In genomic region chr15:95822099-95822498, GRCm38 (mm10) we compare ENCODE assay signal across 26 mouse cellular contexts. TPM values are rescaled to one million over a fixed set of nuclear protein-coding genes. Genes with fewer than 3 reads are reported as not detected.
DNase-seq lines count a peak whose midpoint lies in the region; ATAC-seq and TF ChIP-seq lines count a peak whose summit lies in the region.
"Had no signal": no experiment of that assay in that cellular context is flagged by ENCODE, and none has a peak within 500 bp of the region (broad histone marks: within the 10 kb centered on the region; RNA-seq: fewer than 3 reads in every experiment).

No protein-coding gene starts in this region.

- TF ChIP-seq EP300 in stomach, postnatal 0 days (optimal IDR thresholded peaks at IDR 0.05), result no peak

- H3K4me3 ChIP-seq in liver, embryonic 13.5 days (replicated peaks), result no peak overlapping the region
- H3K4me3 ChIP-seq in liver, embryonic 15.5 days (replicated peaks), result no peak overlapping the region
- H3K4me3 ChIP-seq in stomach, postnatal 0 days (ENCODE audit: low read depth, low read length), result no peak overlapping the region
- H3K4me3 ChIP-seq: embryonic facial prominence, embryonic 12.5 days; hindbrain, embryonic 13.5 days; kidney, embryonic 15.5 days; limb, embryonic 13.5 days; lung, embryonic 15.5 days; midbrain, embryonic 13.5 days; neural tube, embryonic 12.5 days had no signal

- no peak for TF ChIP-seq CTCF in stomach, postnatal 0 days (IDR thresholded peaks at IDR 0.05; ENCODE audit: low read depth)

- H3K27ac ChIP-seq in liver, embryonic 13.5 days, result no peak overlapping the region
- H3K27ac ChIP-seq in liver, embryonic 15.5 days (replicated peaks), result no peak overlapping the region
- no peak overlapping the region for H3K27ac ChIP-seq in stomach, postnatal 0 days (replicated peaks)
- H3K27ac ChIP-seq: embryonic facial prominence, embryonic 12.5 days; hindbrain, embryonic 13.5 days; limb, embryonic 13.5 days; lung, embryonic 15.5 days; midbrain, embryonic 13.5 days; neural tube, embryonic 12.5 days had no signal

- no peak overlapping the region for H3K4me2 ChIP-seq in liver, embryonic 13.5 days
- H3K4me2 ChIP-seq in liver, embryonic 15.5 days, result no peak overlapping the region
- H3K4me2 ChIP-seq in stomach, postnatal 0 days (replicated peaks; ENCODE audit: low read depth), result no peak overlapping the region
- H3K4me2 ChIP-seq: embryonic facial prominence, embryonic 12.5 days; hindbrain, embryonic 13.5 days; kidney, embryonic 15.5 days; limb, embryonic 13.5 days; lung, embryonic 15.5 days; midbrain, embryonic 13.5 days; neural tube, embryonic 12.5 days had no signal

- H3K9me3 ChIP-seq in liver, embryonic 13.5 days (replicated peaks), result no peaks in the 10 kb centered on the region
- H3K9me3 ChIP-seq in liver, embryonic 15.5 days (replicated peaks), result no peaks in the 10 kb centered on the region
- H3K9me3 ChIP-seq in stomach, postnatal 0 days (ENCODE audit: control insufficient read depth, low read length), result no peaks in the 10 kb centered on the region
- H3K9me3 ChIP-seq: embryonic facial prominence, embryonic 12.5 days; hindbrain, embryonic 13.5 days; kidney, embryonic 15.5 days; limb, embryonic 13.5 days; lung, embryonic 15.5 days; midbrain, embryonic 13.5 days; neural tube, embryonic 12.5 days had no signal

- H3K4me1 ChIP-seq in liver, embryonic 13.5 days (replicated peaks), result peaks cover 5% of the 10 kb centered on the region
- H3K4me1 ChIP-seq in liver, embryonic 15.5 days (replicated peaks), result 0 out of 2 replicates have a peak, but pooled peaks cover 2% of the 10 kb centered on the region
- H3K4me1 ChIP-seq in stomach, postnatal 0 days (replicated peaks; ENCODE audit: control insufficient read depth, insufficient read depth), result no peaks in the 10 kb centered on the region; the same call in 1 of the 2 replicates

- peak; percentile 32; the same call in 1 of the 2 replicates for ATAC-seq in liver, embryonic 13.5 days (ENCODE audit: low read depth)
- ATAC-seq in common myeloid progenitor, adult 5-6 weeks (replicated peaks; ENCODE audit: low read depth, poor library complexity, severe bottlenecking), result peak; percentile 56; the same call in 1 of the 2 replicates
- ATAC-seq in liver, embryonic 15.5 days (ENCODE audit: insufficient read depth), result 0 out of 2 replicates have a peak, but pooled peaks have one; percentile 34
- ATAC-seq in megakaryocyte progenitor cell, adult 5-6 weeks (replicated peaks; ENCODE audit: poor library complexity), result peak; percentile 88
- ATAC-seq in stomach, postnatal 0 days (ENCODE audit: low FRiP score, low TSS enrichment), result no peak
- ATAC-seq: midbrain, embryonic 13.5 days had no signal

- no peak for DNase-seq in liver, embryonic 13.5 days
- no peak for DNase-seq in liver
- no peak for DNase-seq in stomach, postnatal 0 days (ENCODE audit: low spot score)
- no peak for DNase-seq in layer of hippocampus, postnatal 14 days (ENCODE audit: low spot score in 2 of 2)
- DNase-seq: adrenal gland, postnatal 14 days; B cell, adult 2 months; cerebellum, adult 11 months; cerebellum, postnatal 10 days; gastrocnemius, postnatal 36 days; heart, postnatal 10 days; kidney, adult 11 months; kidney, postnatal 36 days; lung, postnatal 4 days; right cerebral cortex, postnatal 14 days; spleen, adult 18-20 months; thymus, postnatal 36 days had no signal

- no peak overlapping the region for H3K9ac ChIP-seq in liver, embryonic 13.5 days
- no peak overlapping the region for H3K9ac ChIP-seq in liver, embryonic 15.5 days
- no peak overlapping the region for H3K9ac ChIP-seq in stomach, postnatal 0 days (ENCODE audit: low read length)
- H3K9ac ChIP-seq: embryonic facial prominence, embryonic 12.5 days; hindbrain, embryonic 13.5 days; kidney, embryonic 15.5 days; limb, embryonic 13.5 days; lung, embryonic 15.5 days; midbrain, embryonic 13.5 days; neural tube, embryonic 12.5 days had no signal

- 30% methylated on average over 9 of the region's 9 CpGs for WGBS in liver, embryonic 13.5 days (ENCODE audit: insufficient replicate concordance)
- 35% methylated on average over 9 of the region's 9 CpGs for WGBS in liver, embryonic 15.5 days (ENCODE audit: insufficient replicate concordance)
- 74% methylated on average over 9 of the region's 9 CpGs for WGBS in stomach, postnatal 0 days

- no peaks in the 10 kb centered on the region for H3K27me3 ChIP-seq in liver, embryonic 13.5 days
- H3K27me3 ChIP-seq in liver, embryonic 15.5 days, result no peaks in the 10 kb centered on the region
- H3K27me3 ChIP-seq in stomach, postnatal 0 days (ENCODE audit: control insufficient read depth, insufficient read depth, low read length), result no peaks in the 10 kb centered on the region
- H3K27me3 ChIP-seq: embryonic facial prominence, embryonic 12.5 days; hindbrain, embryonic 13.5 days; kidney, embryonic 15.5 days; limb, embryonic 13.5 days; lung, embryonic 15.5 days; midbrain, embryonic 13.5 days; neural tube, embryonic 12.5 days had no signal

- peaks cover 5% of the 10 kb centered on the region; the same call in 1 of the 2 replicates for H3K36me3 ChIP-seq in liver, embryonic 13.5 days
- no peaks in the 10 kb centered on the region for H3K36me3 ChIP-seq in liver, embryonic 15.5 days (replicated peaks)
- no peaks in the 10 kb centered on the region; the same call in 1 of the 2 replicates for H3K36me3 ChIP-seq in stomach, postnatal 0 days (ENCODE audit: control insufficient read depth, insufficient read depth, low read length)
- H3K36me3 ChIP-seq: embryonic facial prominence, embryonic 12.5 days; lung, embryonic 15.5 days had no signal

RNA-seq across cellular contexts. Expression of gene Ano6, which starts 31.5 kb away (rescaled TPM):
- 7.8 and 10.6 TPM in 2 replicates for polyA plus RNA-seq in liver, embryonic 13.5 days (2015; fragmentation: Nextera tagmentation; extraction: Ambion mirVana)
- total RNA-seq in common myeloid progenitor, adult 5-6 weeks (2017), result 23.7 and 32.2 TPM in 2 replicates
- 8.4 and 9.2 TPM in 2 replicates for polyA plus RNA-seq in liver, embryonic 15.5 days (2015; fragmentation: Nextera tagmentation; extraction: Ambion mirVana)
- 23.0 and 26.2 TPM in 2 replicates for total RNA-seq in megakaryocyte progenitor cell, adult 5-6 weeks (2015)
- 22.7 and 25.4 TPM in 2 replicates for total RNA-seq in megakaryocyte progenitor cell, adult 5-6 weeks (2017)
- 16.2 and 16.5 TPM in 2 replicates for polyA plus RNA-seq in stomach, postnatal 0 days (2015; fragmentation: Nextera tagmentation; extraction: Ambion mirVana)
- total RNA-seq in layer of hippocampus, postnatal 14 days (2021), result 10 to 100 TPM; 22.5 to 29.5 TPM
